Mouse (Mus musculus): ENCODE measurements around the gene Tmcc1. TPM values are rescaled to one million over a fixed set of nuclear protein-coding genes. Genes with fewer than 3 reads are reported as not detected.

Tmcc1 gene
- total and polyA plus RNA-seq, 3 experiments: 9.1 to 30.6 TPM; not detected in 1

DNA sequence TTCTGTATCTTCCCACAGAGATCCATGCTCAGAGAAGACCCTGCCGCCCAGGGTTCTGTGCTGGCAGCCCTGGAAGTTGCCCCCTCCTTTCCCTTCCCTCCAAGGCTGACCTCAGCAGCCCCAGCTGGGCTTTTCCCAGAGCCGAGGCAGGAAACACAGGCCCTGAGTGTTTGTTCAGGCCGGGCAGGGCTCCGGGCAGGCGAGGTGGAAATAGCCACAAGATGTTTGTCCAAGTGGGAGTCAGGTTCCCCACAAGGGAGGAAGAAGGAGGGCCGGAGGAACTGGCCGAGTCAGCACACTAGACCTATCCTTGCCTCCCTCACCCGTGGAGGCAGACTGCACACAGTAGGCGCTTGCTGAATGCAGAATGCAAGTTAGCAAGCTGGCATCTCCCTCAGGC lies 186.6 kb downstream of the Tmcc1 start:
- no peak for DNase-seq (ENCODE audit: low read depth, low spot score)
- no peak overlapping the region for H3K4me3 ChIP-seq (ENCODE audit: control insufficient read depth in 1 of 2, insufficient read depth in 1 of 2, low read depth in 2 of 2, low read length in 2 of 2)
- H3K79me2 ChIP-seq (ENCODE audit: control insufficient read depth, insufficient read depth, low read length, poor library complexity): no peaks in the 10 kb centered on the region
- H3K9me3 ChIP-seq (replicated peaks; ENCODE audit: insufficient read depth, low read length): no peaks in the 10 kb centered on the region
- peak; percentile 39; the same call in 1 of the 2 replicates for TF ChIP-seq ZKSCAN1 (IDR thresholded peaks at IDR 0.05; ENCODE audit: low read depth, low read length)
- no peak for TF ChIP-seq KAT2A (conservative IDR thresholded peaks at IDR 0.05; ENCODE audit: low read depth, low read length)
- no peaks in the 10 kb centered on the region for H3K27me3 ChIP-seq (ENCODE audit: control insufficient read depth in 1 of 2, insufficient read depth in 2 of 2, low read length in 2 of 2)
- no peak overlapping the region for H3K9ac ChIP-seq (ENCODE audit: control insufficient read depth, low read depth, low read length, poor library complexity, severe bottlenecking)
- no peak overlapping the region for H3K27ac ChIP-seq (ENCODE audit: control insufficient read depth, low read depth, low read length)
- H3K4me1 ChIP-seq (ENCODE audit: control insufficient read depth in 1 of 2, insufficient read depth in 2 of 2, low read length in 2 of 2): 0 out of 4 replicates have a peak, but pooled peaks cover 0 to 4% of the 10 kb centered on the region in 2 experiments
- no peaks in the 10 kb centered on the region for H3K36me3 ChIP-seq (ENCODE audit: control insufficient read depth in 1 of 2, insufficient read depth in 2 of 2, low read length in 2 of 2)

DNA sequence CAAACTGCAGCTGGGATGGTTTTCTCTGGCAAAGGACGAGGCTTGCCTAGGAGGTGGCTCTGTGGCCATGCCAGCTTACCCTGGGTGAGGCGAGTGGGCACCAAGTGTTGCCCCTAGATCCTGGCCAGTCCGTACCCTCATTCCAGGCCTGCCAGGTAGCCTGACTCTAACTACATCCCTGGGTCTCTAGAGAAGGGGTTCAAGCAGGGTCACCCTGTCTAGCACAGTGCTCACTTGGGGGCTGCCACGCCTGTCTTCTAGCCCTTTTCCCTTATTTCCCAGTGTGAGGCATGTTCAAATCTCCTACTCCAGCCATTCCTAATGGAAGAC lies 187.4 kb downstream of the Tmcc1 start:
- Histone ChIP-seq H3K9ac (ENCODE audit: control insufficient read depth, low read depth, low read length, poor library complexity, severe bottlenecking) (no peak overlapping the region), H3K9me3 (replicated peaks; ENCODE audit: insufficient read depth, low read length) (no peaks in the 10 kb centered on the region), H3K4me3 (ENCODE audit: control insufficient read depth in 1 of 2, insufficient read depth in 1 of 2, low read depth in 2 of 2, low read length in 2 of 2) (no peak overlapping the region), H3K27ac (ENCODE audit: control insufficient read depth, low read depth, low read length) (no peak overlapping the region), H3K79me2 (ENCODE audit: control insufficient read depth, insufficient read depth, low read length, poor library complexity) (no peaks in the 10 kb centered on the region), H3K27me3 (ENCODE audit: control insufficient read depth in 1 of 2, insufficient read depth in 2 of 2, low read length in 2 of 2) (no peaks in the 10 kb centered on the region), H3K4me1 (ENCODE audit: control insufficient read depth in 1 of 2, insufficient read depth in 2 of 2, low read length in 2 of 2) (0 out of 4 replicates have a peak, but pooled peaks cover 0 to 4% of the 10 kb centered on the region in 2 experiments), H3K36me3 (ENCODE audit: control insufficient read depth in 1 of 2, insufficient read depth in 2 of 2, low read length in 2 of 2) (no peaks in the 10 kb centered on the region)
- DNase-seq (ENCODE audit: low read depth, low spot score): no peak
- no peak for TF ChIP-seq MEF2A (IDR thresholded peaks at IDR 0.05; ENCODE audit: extremely low read depth, insufficient replicate concordance, low read depth, low read length, poor library complexity, severe bottlenecking)
- no peak for TF ChIP-seq ZC3H11A (IDR thresholded peaks at IDR 0.05; ENCODE audit: low read depth, low read length)
- TF ChIP-seq RAD21 (IDR thresholded peaks at IDR 0.05; ENCODE audit: low read depth, low read length): no peak
- no peak for TF ChIP-seq TBP (IDR thresholded peaks at IDR 0.05; ENCODE audit: low read depth, low read length)
- TF ChIP-seq MAZ (IDR thresholded peaks at IDR 0.05; ENCODE audit: low read depth, low read length): no peak
- no peak for TF ChIP-seq ZNF384 (IDR thresholded peaks at IDR 0.05; ENCODE audit: low read depth, low read length)
- TF ChIP-seq E2F4 (IDR thresholded peaks at IDR 0.05; ENCODE audit: borderline replicate concordance, low read depth, low read length): no peak
- TF ChIP-seq TAL1 (IDR thresholded peaks at IDR 0.05; ENCODE audit: low read length): no peak
- no peak for TF ChIP-seq CHD1 (IDR thresholded peaks at IDR 0.05; ENCODE audit: low read depth, low read length)
- TF ChIP-seq ELF1 (IDR thresholded peaks at IDR 0.05; ENCODE audit: low read depth, low read length): no peak
- TF ChIP-seq MAFK (IDR thresholded peaks at IDR 0.05; ENCODE audit: borderline replicate concordance, low read depth, low read length): no peak
- no peak for TF ChIP-seq KAT2A (conservative IDR thresholded peaks at IDR 0.05; ENCODE audit: low read depth, low read length)
- TF ChIP-seq MYB (IDR thresholded peaks at IDR 0.05; ENCODE audit: low read depth, low read length): no peak
- no peak for TF ChIP-seq UBTF (IDR thresholded peaks at IDR 0.05; ENCODE audit: borderline replicate concordance, insufficient read depth, low read depth, low read length)
- no peak for TF ChIP-seq TCF12 (IDR thresholded peaks at IDR 0.05; ENCODE audit: low read depth, low read length)
- TF ChIP-seq ZKSCAN1 (IDR thresholded peaks at IDR 0.05; ENCODE audit: low read depth, low read length): no peak

Measured in MEL (cell line).